Mouse (Mus musculus) heart, postnatal 4 days (tissue): ENCODE data around the gene Iqub. TPM values are rescaled to one million over a fixed set of nuclear protein-coding genes. Genes with fewer than 3 reads are reported as not detected.

ENCODE experiments used
- DNase-seq: peaks from one replicate; pipeline ENCODE4 v3.0.0; 2021
- total RNA-seq, 2 experiments: library from RNA; stranded (reverse); gene quantifications; 2 replicates each; pipeline ENCODE4 v1.2.3; 2021

Gene Iqub
- total RNA-seq, 2 experiments from 2014 or later, result 0.23 to 0.36 TPM

DNA sequence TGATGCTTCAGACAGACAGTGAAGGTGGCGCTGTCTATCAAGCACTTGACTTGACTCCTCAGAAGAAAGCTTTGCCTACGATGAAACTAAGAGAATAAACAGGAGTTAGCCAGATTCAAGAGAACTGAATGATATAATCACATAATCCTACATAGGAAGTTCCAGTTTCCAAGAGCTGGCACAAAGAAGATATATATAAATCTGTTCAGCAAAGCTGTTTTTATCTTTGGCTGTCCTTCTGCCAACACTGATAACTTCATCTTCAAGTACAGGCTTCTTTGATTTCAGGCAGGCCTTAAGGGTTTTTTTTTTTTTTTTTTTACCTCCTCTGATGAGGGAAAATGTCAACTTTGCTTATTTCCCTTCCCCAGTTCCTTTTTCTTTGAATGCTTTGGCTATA lies 44.7 kb downstream of the Iqub start:
- no peak for DNase-seq

DNA sequence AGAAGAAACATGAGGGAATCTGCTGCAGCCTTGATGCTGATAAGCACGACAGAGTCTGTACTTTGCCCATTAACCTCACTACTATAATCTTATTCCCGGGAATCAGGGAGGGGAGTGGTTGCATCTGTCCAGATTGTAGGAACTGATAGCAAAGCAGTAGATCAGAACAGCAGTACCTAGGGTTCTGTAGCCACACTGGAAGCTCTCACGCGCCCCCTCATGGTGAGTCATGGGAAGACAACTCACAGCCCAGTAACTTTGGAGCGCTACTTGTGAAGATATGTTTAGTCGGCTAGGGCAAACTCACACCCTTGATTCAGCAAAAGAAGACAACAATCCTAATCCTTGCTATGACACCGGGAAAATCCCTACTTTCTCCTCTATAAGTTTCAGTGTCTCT lies 58.8 kb downstream of the Iqub start:
- peak; percentile 55 for DNase-seq

GRCm38 (mm10) chr6:24451026-24451821 lies 63.6 kb downstream of the Iqub start:
- no peak for DNase-seq

DNA sequence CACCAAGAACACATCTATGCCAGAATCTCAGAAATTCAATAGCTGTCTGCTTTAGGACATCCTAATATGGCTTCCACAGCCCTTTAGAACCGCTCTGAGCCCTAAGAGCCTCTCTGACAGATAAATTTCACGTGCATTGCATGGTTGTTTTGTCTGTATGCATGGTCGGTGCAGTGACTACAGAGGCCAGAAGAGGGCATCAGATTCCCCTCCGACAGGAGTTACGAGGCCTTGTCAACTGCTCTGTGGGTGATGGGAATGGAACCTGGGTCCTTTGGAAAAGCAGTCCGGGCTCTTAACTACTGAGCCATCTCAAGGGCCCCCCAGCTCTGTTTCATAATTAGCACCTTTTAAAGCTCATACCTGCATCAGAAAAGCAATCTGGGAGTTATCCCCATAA lies 64.6 kb downstream of the Iqub start:
- DNase-seq, result no peak

GRCm38 (mm10) chr6:24416056-24416455 lies 98.8 kb downstream of the Iqub start:
- no peak for DNase-seq

DNA sequence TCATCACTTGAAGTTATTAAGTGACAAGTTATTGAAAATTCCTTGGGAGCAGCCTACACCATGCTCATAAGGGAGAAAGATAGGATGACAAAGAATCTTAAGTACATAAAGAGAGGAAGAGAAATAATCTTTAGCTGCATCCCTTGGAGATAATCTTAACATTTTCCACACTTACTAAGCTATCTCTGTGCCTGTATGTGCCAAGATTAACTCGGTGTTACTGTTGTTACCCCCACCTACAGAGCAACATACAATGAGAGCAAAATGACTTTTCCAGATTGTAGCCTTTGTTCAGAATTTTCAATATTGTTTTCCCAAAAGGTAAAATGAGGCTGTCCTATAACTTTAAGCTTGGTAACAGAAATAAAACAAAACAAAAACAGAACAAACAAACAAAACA lies 99.4 kb downstream of the Iqub start:
- no peak for DNase-seq

DNA sequence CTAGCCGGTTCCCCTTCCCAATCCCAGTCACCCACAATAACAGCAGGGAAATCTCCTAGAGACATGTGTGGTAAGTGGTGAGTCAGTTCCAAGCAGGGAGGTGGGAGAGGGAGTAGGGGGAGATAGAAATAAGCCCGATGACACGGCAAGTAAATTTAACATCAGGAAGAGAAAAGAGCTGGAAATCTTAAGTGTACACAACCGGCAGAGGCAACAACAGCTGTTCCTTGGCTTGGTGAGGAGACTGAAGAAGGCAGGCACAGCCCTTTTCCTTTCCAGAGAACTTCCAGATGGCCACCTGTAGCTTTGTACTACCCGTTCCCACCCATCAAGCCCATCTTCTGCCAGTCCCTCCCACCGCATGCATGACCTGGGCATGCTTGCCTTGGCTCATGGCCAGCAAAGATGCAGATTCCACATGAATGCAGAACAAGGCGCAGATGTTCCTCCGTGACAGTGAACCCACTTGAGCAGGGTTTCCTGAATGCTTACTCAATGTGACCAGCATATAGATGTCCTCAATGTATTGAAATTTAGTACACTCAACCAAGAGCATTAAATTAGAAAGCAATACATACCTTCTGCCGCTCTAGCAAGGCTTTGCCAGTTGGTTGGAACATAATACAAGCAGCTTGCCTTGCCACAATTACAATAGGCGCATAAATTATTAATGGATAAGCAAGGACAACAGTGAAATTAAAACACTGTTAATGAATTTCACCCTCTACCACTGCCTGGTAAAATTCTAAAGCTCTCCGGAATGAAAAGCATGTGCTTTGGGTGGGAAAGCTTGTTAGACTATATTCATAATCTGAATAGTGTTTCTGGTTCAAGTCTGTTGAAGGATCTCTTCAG lies 106.1 kb downstream of the Iqub start:
- DNase-seq, result no peak

- no peak for DNase-seq
These were observed 107.1 kb downstream of the Iqub start for GRCm38 (mm10) chr6:24407743-24408142.

DNA sequence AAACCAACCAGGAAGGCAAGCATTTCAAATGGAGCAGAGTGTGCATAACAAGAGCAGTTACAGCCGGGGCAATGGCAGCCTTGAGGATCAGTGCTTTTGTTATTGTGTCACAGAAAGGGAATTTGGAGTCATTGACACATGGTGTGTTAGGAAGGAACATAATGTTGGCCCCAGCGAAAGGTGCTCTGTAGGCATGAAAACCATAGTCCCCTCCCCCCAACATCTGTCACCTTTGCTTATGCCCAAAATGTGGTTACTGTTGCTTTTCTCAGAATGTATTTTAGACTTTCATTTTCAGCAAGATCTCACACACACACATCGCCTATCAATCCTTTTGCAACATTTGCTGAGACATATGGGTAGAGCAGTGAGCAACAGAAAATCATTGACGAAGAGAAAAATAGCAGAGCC lies 117.6 kb downstream of the Iqub start:
- DNase-seq, result no peak

Other genes starting within 250 kb of the Iqub start
- 100 to 1,000 TPM; 799 to 849 TPM for gene Ndufa5, start 12.9 kb upstream of the Iqub start, total RNA-seq
- 1 to 10 TPM; 6.2 to 6.3 TPM for gene Asb15, start 13.1 kb upstream of the Iqub start, total RNA-seq
- 100 to 1,000 TPM; 183 to 207 TPM for gene Lmod2, start 82.7 kb upstream of the Iqub start, total RNA-seq
- gene Wasl, start 149.9 kb upstream of the Iqub start, total RNA-seq, result 10 to 100 TPM; 33.8 to 34.7 TPM
- gene Hyal6, start 218.2 kb upstream of the Iqub start, total RNA-seq, result not detected
- not detected for gene Hyal4, start 233.3 kb upstream of the Iqub start, total RNA-seq